Mouse (Mus musculus): ENCODE data around the gene Ipo8.

Ipo8 gene

GRCm38 (mm10) chr6:148830748-148831727 lies at the start of gene Ipo8:
TSS of gene Ipo8 (minus strand) at chr6:148831467.
- peak; percentile 93 to 95 for DNase-seq

GRCm38 (mm10) chr6:148873911-148874310 lies 42.6 kb upstream of the Ipo8 start:
- DNase-seq: no peak

DNA sequence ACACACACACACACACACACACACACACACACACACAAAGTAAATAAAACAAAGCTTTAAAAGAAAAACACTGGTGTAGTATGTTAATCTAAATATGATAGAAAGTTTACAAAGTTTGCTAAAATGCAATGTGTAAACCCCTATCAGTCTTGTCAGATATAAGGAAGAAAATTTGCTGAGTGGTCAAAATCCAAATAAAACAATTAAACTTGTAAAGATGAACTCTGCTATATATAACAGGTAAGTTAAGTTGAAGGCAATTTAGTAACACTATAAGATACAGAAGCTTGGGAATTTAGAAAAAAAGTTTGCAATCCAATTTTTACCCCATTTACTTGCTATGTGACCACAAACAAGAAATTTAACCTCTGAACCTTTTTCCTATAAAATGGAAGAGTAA lies 14.4 kb upstream of the Ipo8 start:
- no peak for DNase-seq

- DNase-seq: no peak
Observed at GRCm38 (mm10) chr6:148841760-148842159, 10.5 kb upstream of the Ipo8 start.

DNA sequence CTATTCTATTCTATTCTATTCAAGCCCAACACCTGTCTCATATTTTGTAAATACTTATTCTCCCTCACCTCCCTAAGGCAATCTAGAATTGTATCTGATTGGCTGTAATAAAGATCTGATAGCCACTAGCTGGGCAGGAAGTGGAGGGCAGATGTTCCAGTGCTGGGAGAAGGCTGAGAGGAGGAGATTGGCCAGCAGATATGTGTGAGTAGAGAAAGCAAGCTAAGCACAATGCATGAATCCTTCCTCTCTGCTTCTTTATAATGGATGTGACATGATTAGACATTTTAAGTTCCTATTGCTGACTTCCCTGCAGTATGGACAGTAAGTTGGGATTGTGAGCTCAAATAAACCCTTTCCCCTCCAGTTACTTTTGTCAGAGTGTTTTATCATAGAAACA lies 7.2 kb upstream of the Ipo8 start:
- no peak for DNase-seq

DNA sequence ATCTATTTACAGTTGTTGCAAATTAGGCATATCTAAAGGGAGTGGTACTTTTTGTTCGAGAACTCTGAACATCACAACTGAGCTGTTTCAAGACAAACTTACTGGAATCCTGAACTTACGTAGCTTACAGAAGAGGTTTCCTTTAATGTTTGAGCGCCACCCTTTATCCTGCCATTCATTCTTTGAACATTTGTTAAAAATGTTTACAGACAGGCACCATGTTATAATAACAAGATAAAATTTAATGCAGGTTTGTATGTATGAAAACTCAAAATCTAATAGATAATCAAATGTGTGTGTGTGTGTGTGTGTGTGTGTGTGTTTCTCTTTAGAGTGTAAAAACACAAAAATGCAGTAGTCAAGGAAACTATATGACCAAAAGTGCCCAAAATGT lies 458 bp upstream of the Ipo8 start:
- no peak for DNase-seq

DNA sequence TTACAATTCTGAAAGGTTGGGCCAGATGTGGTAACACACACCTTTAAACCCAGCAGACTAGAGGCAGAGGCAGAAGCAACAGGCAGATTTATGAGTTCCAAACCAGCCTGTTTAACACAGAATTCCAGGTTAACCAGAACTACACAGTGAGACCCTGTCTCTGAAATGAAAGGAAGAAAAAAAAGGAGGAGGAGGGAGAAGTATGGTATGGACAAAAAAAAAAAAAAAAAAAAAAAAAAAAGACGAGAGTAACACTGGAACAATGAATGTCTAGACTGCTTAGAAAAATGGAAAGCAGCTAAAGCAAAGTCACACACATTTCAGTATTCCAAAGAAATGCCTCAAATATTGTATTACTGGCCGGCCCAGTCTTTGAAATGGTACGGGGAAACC lies 916 bp downstream of the Ipo8 start:
- no peak for DNase-seq

GRCm38 (mm10) chr6:148826119-148826518 lies 5.1 kb downstream of the Ipo8 start:
- DNase-seq: no peak

DNA sequence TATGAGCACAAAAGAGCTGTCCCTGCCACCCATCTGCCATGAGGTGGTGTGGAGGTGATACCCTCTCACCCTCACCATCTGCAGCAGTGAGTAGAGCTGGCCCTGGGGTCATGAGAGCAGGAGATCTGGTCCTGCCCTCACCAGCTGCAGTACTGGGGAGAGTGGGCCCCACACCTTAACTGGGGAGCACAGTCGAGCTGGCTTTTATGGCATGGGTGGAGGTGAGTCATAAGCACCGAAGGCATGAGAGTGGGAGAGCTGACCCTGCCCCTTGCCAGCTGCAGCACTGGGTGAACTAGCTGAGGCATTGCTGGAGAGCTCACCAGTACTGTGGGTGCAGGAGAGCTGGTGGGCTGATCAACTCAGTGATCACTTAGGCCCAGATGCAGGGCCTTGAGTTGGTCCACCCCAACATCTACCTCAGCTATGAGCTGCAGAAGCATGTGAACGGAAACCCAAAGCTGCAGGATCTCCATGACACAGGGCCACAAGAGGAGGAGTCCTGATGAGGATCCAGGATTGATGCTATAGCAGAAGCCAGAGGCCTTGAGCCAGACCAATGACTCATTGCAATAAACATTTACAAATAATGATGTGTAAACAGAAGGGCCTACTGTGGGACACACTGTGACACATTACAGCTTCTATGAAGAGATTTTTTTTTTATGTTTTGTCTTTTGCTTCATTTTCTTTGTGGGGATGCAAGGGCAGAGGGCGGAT lies 12.5 kb downstream of the Ipo8 start:
- DNase-seq: no peak

- no peak for DNase-seq
Observed at GRCm38 (mm10) chr6:148816751-148817150, 14.5 kb downstream of the Ipo8 start.

- DNase-seq: no peak
Observed at GRCm38 (mm10) chr6:148811117-148811516, 20.1 kb downstream of the Ipo8 start.

DNA sequence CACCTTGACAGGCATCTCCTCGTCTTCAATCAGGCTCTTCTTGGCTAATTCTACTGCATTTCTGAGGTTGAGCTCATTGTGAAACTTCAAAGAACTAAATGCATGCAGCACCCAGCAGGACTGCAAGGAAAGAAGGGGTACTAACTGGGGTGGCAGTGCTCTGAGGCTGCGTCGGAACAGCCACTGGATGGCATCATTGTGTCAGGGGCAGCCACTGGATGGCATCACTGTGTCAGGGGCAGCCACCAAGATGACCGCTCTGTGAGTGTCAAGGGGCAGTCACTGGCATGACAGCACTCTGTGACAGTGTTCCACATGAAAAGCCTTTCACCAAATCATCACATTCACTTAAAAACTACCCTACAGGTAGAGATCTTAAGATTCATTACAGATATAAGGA lies 31.5 kb downstream of the Ipo8 start:
- no peak for DNase-seq

GRCm38 (mm10) chr6:148795145-148795544 lies 36.1 kb downstream of the Ipo8 start:
- no peak for DNase-seq

- no peak for DNase-seq
Observed at GRCm38 (mm10) chr6:148789010-148789673, 42.1 kb downstream of the Ipo8 start.

GRCm38 (mm10) chr6:148786186-148786585 lies 45.1 kb downstream of the Ipo8 start:
- no peak for DNase-seq

DNA sequence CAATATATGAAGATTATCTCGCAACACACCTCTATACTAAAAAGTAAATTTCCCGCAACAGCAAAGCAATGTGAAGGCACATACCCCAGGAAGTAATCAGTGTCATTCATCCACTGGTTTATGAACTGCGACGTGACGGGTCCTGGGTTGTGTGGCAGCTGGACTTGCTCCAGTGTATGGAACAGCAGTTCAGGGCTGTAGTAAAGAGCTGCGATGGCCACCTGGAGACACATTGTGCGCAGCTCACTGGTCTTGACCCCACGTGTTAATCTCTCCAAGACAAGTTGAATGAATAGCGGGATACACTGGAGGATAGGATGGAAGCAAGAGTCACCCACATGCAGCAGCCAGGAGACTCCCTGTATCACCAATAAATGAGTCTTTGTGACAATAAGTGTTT lies 46.8 kb downstream of the Ipo8 start:
- no peak for DNase-seq

- DNase-seq: no peak
Observed at GRCm38 (mm10) chr6:148776236-148776635, 55.0 kb downstream of the Ipo8 start.

- no peak for DNase-seq
Observed at GRCm38 (mm10) chr6:148771423-148771822, 59.8 kb downstream of the Ipo8 start.

DNA sequence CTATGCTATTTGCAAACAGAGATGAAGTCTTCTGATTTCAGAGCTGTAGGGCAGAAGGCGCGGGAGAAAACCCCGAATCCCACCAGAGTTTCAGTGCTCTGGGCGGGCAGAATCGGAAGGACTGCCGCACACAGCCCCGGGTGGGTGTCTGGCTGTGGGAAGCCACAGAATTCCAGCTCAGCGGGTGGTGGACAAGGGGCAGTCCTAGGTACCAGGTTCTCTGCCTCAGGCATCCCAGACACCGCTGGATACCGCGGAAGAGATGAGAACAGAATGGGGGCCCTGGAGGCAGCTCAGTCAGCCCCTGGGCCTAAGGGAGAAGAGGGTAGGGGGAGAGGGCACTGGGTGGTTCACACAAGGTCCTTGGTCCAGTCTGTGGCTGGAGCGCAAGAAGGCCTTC lies 62.8 kb downstream of the Ipo8 start:
- DNase-seq: peak in 1 of 2 experiments; percentile 12

GRCm38 (mm10) chr6:148767228-148767627 lies 64.0 kb downstream of the Ipo8 start:
- no peak for DNase-seq

GRCm38 (mm10) chr6:148761967-148762712 lies 69.1 kb downstream of the Ipo8 start:
- no peak for DNase-seq

GRCm38 (mm10) chr6:148761475-148761874 lies 69.8 kb downstream of the Ipo8 start:
- DNase-seq: no peak

DNA sequence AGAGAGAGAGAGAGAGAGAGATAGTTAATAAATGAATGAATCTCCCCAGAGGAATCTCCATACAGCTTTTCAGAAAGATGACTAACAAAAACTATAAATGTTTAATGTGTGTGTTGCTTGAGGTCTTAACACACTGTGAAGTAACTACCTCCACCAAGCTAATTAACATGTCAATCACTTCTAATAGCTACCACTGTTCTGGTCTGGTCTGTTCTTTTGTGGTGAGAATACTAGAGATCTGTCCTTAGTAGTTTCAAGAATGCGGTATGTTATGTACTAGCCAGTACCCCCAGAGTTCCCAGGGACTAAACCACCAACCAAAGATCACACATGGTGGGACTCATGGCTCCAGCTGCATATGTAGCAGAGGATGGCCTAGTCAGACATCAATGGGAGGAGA lies 74.7 kb downstream of the Ipo8 start:
- DNase-seq: no peak
